Mouse (Mus musculus) ovary, adult 18-20 months (tissue): ENCODE results near the gene Tspan1.

Experiments used
- DNase-seq: peaks from one replicate; pipeline ENCODE4 v3.0.0; 2022; ENCODE audit warnings: low spot score, mixed read lengths

Tspan1 gene

DNA sequence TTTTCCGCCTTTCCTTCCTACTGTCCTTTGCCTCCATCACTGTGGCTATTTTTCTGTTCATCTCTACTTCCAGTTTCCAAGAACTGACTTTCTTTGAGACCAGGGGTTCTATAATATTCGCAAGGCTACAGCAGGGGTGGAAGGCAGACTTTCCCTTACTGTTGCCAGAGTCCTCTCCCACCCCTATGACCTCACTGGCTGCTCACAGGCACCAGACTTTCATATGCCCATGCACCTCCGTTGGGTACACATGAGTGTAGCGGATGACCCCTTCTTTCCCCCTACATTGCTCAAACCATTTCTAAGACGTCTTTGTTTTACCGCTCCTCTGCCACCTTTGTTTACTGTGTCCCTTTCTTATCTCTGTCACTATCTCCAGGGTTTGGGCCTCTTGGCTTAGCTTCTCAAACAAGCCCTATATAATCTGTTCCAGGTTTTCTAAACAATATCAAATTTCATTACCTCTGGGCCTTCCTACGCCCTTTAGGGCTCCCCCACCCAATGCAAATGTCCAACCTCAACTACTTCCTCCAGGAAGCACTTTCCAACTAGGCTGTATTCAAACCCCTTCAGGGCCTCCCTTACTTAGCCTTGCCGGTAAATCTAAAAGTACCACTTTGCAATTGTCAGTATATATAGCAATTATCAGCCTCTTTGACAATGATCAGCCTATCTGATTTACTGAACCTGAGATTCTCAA is 1.5 kb downstream of the Tspan1 start:
- no peak for DNase-seq

DNA sequence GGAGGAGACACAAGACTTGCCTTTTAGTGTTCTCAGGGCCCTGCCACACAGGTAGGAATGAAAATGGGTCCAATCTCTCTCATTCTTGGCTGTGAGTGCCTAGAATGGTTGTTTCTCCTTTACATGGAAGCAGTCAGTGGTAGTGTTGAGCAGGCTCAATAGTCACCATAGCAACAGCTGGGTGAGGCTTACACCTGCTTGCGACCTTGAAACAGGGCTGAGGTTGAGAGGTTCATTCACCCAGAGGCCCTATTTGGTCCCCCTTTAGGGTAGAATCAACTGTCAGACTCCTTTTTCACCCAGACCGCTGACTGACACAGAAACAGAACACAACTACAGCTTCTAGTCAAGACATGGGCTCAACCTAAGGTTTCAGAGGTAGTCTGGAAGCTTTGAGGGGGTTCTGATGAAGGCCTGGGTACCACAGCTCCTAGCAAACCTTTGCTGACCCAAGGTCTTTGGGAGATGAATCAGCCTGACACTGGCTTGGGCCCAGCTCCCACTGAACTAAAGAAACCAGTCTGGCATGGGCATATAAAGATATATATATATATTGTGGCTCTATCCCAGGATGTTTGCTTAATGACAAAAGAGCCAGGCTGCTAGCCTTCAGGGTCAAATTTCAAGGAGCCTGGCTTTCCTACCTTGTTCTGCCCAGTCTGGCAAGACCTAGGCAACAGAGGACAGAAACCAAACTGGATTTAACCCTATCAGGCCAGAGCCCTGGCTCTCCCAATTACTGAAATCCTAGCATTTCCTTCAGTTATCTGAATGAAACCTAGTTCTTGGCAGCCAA is 2.4 kb downstream of the Tspan1 start:
- DNase-seq, result no peak

DNA sequence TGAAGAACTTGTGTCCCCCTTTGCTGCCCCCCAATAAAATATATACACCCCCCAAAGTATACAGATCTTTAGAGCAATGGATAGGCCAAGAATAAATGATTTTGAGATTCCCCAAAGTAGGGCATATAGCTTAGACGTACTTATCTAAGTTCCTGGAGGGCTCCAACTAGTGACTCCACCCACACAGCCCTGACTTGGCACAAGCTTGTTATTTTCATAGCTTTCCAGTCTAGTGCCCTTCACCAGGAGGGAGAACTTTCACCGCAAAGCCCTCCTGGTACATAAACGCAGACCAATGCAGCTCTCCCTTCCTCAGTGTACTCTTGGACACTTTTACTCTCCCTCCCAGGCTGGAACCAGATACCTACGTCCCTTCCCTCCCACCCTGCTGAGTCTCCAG is 5.3 kb downstream of the Tspan1 start:
- peak; percentile 57 for DNase-seq

DNA sequence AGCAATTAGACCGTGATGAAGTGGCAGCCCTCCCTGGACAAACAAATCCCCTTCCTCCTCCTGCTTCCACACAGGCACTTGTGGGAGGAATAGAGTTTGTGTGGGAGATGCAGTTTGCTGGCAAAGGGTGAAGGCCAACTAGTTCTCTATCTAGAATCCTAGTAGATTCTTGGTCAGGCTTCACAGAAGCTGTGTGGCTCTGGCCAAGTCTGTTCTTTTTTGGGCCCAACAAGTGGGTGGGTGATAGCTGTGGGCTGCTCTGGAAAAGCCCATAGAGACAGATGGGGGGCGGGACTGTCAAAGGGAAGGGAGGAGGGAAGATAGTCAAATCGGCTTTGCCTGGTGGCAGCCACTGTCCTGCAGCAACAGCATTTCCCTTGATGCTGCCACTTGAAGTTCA is 6.6 kb downstream of the Tspan1 start:
- DNase-seq, result peak; percentile 74

DNA sequence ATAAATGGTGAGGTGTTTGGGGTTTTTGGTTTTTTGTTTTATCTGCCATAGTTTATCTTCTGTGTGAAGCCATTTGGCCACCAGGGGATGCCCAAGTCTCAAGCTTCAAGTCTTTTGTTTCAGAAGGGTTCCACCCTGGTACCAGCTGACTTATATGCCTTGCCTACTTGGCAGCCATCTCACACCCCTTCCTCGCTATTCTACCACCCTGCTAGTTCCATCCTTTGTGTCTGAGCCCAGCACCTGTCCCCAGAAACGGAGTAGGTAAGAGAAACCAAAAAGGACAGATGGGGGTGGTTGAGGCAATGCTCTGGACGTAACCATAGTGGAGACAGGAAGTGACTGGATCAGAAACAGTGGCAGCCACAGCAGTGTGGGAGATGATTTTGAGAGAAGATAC is 7.5 kb downstream of the Tspan1 start:
- DNase-seq, result no peak

DNA sequence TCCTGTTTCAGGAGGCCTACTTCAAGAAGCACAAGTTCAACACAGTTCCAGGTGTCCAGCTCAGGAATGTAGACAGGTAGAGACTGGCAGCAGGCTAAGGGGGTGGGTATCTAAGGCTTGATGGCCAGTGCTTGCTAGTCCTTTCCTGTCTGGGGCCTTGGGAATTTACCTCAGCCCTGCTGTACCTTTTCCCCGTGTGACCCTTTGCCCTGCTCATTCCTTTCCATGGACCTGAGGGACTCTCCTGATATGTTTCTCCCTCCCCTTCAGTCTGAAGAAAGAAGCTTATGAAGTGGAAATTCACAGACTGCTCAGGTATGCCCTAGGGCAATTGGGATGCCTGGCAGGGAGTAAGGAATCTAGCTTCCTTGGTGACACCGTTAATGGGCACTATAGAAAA is 9.5 kb downstream of the Tspan1 start:
- DNase-seq, result no peak

DNA sequence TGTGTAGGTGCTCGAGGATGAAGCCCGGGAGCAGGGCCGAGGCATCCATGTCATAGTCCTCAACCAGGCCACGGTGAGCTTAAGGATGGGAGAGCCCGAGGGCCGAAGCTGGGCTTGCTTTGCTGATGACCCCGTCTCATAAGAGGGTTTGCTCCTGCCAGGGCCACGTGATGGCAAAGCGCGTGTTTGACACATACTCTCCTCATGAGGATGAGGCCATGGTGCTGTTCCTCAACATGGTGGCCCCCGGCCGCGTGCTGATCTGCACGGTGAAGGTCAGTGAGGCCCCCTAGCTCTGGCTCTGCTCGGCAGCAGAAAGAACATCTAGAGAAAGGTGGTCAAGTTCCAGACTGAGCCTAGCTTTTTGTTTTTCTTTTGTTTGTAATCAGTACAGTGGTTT is 14.7 kb downstream of the Tspan1 start:
- no peak for DNase-seq

DNA sequence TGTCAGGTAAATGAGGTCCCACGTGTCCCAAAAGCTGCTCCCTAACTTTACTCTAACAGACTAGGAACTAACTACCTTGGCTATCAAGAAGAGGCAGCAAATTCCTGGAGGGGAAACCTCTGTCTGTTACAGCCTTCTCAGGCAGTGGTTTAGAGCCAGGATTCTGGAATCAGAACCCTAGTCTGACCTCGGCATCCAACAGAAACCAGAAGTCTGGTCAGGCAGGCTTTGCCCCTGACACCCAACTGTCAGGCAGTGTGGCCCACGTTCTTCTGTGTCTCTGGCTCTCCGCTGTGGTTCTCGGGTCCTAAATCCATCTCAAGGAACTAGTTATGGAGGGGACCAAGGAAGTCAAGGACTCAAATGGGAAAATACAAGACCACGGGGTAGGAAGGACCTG is 16.2 kb downstream of the Tspan1 start, which contains the start of gene Lurap1:
Lurap1 (minus strand) TSS at position 101 of the 400 bp plus-strand sequence.
- no peak for DNase-seq

DNA sequence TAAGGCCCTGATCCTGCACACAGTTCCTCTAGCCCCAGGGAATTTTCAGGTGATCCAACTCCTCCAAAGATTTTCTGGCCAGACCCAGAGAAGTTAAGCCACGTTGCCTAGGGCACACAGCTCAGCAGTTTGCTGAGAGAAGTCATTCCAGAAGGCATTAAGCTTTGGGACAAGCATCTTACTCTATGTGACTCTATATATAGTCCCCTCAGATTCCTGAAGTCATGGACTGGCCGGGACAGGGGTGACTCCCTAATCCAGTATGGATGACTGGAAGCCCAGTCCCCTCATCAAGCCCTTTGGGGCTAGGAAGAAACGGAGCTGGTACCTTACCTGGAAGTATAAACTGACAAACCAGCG is 16.6 kb downstream of the Tspan1 start:
- no peak for DNase-seq

DNA sequence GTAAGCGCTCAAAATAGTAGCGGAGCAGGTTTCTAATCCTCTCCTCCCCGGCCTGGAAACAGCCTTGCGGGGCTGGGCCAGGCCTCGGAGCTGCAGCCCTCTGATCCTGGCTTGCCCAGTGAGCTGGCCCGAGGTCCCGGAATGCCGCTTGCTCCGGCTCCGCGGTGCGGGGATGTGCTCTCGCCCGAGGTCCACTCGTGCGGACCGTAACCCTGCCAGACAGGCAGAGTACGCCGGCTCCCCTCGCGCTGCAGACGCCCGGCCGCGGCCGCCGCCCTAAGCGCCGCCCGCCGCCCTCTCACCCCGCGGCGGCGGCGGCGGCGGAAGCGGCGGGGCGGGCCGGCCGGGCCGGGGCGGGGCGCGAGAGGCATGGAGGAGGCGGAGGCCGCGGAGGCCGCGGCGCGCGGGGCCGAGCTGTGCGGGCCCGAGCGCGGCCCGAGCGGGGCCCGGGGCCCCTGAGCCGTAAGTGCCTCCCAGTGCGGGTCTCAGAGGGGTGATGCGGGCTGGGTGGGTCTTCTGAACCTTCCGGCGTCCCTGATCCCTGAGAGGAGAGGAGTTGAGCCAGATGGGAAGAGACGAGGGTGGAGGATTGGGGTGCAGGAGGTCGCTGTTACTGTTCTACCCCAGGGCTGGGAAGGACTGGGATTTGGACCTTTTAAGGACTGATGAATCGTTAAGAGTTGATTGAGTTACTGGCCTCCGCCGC is 17.1 kb downstream of the Tspan1 start:
- DNase-seq, result peak; percentile 33

DNA sequence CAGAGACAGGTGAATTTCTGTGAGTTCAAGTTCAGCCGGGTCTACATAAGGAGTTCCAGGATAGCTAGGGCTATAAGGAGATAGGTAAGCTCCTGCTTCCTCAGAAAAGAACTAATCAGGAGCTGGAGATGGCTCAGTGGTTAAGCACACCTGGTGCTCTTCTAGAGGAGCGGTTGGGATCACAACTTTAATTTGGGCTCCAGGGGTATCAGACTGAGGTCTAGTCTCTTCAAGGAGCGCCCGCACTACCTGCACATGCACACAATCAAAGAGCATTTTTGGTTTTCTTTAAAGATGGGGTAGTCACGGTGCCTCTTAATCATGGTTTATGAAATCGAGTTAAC is 17.6 kb downstream of the Tspan1 start:
- no peak for DNase-seq

DNA sequence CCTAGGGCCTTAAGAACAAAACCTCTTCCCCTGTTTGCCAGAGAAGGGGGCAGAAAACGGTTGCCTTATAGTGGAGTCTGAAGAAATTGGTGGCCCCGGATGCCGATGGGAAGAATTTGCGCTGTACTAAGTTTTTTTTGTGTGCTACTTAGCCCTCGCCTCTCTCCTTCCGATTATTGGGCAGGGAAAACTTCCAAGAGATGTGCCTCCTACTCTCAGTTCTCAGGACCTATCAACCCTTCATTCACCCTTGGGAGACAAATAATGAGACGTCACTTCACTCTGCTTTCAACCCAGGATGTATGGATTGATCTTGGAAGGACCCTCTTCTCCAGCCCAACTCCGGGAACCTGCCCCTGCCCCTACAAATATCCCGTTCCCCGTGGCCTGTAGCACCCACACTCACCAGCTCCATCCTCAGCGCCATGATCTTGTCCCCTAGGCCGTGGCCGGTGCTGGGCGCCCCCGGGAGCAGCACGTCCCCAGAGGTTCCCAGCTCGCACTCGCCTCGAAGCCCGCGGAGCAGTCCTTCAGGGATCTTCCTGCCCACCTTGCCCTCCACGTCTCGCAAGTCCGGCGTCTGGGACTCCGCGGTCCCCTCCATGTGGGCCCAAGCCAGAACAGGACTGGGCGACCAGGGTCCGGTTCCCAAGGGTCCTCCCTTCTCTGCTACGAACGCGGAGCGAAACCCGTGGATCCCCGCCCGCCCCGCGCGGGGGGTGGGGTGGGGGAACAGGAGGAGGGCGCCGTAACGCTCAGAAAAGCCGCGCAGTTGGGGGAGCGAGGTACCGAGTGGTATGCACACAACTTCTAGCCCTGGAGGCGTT is 23.3 kb downstream of the Tspan1 start:
- DNase-seq, result peak; percentile 54

DNA sequence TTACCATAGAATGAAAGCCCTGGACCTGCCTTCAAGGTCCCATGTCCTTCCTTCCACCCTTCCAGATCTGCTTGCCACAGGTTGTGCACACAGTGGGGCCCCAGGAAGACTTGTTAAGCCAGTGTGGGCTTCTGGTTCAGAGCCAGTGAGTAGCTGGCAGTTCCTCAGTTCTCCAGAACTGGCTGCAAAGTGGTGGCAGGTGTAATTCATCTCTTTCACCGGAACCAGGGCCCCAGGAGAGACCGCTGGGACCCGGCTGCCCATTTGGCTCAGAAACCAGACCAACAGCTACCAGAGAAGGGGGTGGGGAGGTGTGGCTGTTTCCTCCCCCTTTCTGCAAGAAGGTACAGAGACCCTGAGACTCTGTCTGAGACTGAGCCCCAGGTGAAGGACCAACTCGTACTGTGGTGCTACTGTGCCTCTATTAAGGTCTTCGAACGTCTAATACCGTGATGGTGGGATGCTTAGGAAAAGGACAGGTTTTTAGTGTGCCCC is 24.0 kb downstream of the Tspan1 start:
- DNase-seq, result no peak

DNA sequence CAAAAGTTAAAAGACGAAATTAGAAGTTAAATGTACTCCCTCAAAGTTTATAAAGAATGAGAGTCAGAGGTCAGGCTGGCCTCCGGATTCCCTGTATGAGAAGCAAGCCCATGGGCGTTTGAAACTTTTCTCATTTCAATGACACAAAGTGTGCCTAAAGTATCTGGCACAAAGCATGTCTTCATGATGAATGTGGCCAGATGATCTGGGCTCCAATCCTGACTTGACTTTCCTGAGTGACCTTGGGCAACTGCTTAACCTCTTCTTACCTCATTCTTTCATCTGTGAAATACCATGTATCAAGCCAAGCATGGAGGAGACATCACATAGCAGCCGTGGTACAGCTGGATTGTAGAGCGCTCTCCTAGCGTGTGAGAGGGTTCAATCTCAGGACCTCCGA is 25.1 kb downstream of the Tspan1 start:
- no peak for DNase-seq

DNA sequence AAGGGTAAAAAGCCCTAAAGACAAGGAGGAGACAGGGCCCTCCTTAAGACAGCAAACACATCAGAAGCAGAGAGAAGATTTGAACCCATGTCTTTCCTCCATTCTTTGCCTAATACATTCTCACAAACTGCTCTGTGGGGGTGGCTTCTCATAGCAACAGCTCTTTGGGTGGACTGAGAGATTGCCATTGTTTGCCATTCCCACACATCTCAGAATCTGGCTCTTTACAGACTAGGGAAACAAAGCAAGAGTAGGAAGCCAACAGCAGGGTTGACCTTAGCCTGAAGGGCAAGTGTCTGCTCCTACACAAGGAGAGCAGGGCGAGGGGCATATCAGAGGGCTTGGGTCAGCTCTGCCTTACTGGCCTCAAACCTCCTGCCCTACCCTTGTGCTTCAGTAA is 25.7 kb downstream of the Tspan1 start:
- DNase-seq, result no peak

DNA sequence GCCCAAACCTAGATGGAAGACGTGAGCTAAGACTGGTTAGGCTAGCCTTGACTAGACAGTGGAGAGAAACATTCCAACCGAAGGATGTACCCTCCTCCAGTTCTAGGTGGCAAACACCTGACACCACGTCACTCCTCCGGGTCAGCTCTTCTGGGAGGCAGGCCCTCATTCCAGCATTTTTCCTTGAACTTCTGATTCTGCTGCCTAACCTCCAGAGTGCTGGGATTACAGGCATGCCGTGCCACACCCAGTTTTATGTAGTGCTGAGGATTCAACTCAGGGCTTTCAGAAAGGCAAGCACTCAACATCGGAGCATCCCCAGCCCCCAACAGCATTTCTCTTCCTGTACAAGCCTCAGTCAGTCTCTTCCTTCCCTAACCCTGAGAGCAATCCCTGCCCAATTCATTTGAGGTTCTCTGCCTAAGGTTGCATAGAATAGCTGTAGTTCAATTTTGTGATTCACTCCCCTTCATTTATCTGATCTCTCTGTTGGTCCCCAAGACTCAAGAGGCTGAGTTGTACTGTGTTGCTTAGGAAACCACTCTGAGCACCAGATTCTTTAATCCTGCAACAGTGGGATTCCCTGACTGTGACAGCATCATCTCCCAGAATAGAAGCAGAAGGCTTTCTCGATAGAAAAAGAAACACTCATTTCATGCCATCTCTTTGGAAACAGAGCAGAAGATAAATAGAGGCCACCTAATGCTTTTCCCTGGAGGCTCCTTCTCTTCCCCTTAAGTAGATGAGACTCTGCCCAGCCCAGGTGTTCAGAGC is 26.4 kb downstream of the Tspan1 start:
- no peak for DNase-seq

DNA sequence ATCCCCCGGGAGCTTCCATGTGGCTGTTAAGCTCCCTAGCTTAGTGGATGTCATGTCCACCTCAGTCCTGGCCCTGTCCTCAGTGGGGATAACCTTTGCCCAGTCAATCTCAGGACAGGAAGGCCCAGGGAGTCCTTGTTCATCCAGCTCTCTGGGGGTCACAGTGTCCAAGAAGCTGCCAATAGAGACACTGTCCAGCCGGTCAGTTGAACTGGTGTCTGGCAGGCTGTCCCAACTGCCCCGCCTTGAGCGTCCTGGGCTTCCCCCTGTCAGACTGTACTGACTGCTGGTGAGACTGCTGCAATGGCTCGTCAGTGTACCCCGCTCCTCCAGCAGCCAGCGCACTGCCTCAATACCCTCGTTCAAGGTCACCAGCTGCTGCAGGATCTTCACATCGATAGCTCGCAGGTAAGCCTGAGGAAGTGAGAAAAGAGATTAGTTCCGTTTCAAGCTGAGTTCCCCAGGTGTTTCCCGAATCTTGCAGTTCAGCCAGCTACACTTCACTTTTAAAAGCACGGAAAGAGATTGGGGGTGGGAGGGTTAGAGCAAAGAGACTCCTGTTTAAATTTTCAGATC is 29.9 kb downstream of the Tspan1 start:
- DNase-seq, result no peak

DNA sequence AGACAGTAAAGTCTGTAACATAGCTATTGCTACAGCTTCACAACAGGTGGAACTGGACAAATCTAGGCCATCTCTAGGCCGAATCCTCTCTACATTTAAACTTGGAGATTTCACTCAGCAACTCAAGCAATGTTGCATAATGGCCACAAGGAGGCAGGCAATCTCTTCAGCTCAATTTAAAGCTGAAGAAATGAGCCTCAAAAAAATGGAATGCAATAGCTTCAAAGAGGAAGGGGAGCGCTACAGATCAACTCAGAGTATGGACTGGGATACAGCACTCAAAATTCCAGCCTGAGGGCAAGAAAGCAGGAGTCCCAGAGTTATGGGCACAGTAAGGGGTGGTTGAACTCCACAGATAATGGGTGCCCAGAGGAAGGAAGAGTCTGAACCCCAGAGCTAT is 32.4 kb downstream of the Tspan1 start:
- DNase-seq, result no peak

DNA sequence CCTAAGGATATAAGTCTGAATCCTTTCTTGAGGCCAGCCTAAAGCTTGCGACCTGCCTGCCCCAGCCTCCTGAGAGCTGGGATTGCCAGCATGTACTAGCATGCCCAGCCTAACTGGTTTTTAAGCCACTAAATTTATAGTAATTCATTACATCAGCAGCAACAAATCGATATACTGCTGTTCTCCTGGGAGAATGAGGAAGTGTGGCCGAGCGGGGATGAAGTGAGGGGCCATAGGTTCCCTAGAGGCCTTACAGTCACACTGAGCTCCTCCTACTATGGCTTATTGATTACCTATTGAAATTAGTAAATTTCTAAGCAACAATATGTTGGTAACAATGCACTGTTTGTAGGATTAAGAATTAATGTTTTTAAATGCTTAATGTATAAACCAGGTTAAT is 34.3 kb downstream of the Tspan1 start:
- DNase-seq, result no peak

DNA sequence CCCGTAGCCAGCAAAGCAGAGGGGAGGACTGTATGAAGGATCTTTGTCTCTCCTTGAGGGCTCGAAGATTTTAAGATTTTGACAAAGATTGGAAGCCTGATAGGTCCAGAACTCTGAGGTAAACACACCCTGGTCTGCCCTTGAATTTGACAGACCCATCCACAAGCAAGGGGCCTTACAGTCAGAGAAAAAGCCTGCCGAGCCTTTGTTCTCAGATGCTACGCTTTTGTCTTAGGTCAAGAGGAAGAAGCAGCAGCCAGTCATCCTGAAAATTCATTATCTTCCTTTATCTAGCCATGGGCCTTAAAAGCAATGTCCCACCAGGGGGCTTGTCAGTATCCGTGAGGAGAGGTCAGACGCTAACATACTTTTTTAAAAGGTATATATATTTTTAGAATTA is 39.4 kb downstream of the Tspan1 start:
- no peak for DNase-seq

DNA sequence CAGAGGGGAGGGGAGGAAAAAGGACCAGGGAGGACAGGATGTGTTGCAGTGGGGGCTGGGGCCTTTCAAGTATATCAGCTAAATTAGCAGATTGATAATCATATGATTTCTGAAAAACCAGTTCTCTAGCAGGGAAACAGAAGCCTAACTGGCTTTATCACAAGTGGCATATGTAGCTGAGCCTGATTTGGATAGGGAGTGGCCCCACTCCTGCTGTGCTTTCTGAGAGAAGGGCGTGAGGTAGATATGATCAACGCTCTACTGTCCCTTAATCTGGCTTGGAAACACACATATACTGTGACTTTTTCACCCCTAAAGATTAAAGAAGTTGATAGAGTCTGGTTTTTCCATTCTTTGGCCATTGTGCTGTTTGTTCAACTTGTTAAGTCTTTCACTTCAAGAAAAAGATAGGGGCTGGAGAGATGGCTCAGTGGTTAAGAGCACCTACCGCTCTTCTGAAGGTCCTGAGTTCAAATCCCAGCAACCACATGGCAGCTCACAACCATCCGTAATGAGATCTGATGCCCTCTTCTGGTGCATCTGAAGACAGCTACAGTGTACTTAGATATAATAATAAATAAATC is 41.5 kb downstream of the Tspan1 start:
- no peak for DNase-seq
